Mouse (Mus musculus): Measurements from ENCODE around the gene Faf1. TPM values are rescaled to one million over a fixed set of nuclear protein-coding genes. Genes with fewer than 3 reads are reported as not detected.
A peak's percentile ranks its signal among the peaks of the same experiment; 100 is the strongest.

Gene Faf1
- total RNA-seq, 1 experiment, result 52.3 TPM

- Histone ChIP-seq H3K9ac (ENCODE audit: insufficient read depth, low read depth, low read length, poor library complexity, severe bottlenecking) (no peak overlapping the region), H3K27ac (ENCODE audit: insufficient read depth, low read depth, low read length, poor library complexity, severe bottlenecking) (no peak overlapping the region), H3K36me3 (ENCODE audit: control insufficient read depth, insufficient read depth, low read length, poor library complexity, severe bottlenecking) (no peaks in the 10 kb centered on the region), H3K4me3 (ENCODE audit: insufficient read depth in 1 of 2, low read depth in 1 of 2, low read length in 2 of 2, poor library complexity in 1 of 2, severe bottlenecking in 1 of 2) (peak overlapping the region; percentile 4 to 39; a peak in 2 of 4 replicates), H3K4me1 (ENCODE audit: control insufficient read depth in 2 of 2, insufficient read depth in 2 of 2, low read length in 2 of 2, poor library complexity in 1 of 2) (peaks cover under 1 to 11% of the 10 kb centered on the region in 2 experiments; a peak in 2 of 4 replicates), H3K9me3 (ENCODE audit: control insufficient read depth, insufficient read depth, low read depth, low read length) (no peaks in the 10 kb centered on the region)
- no peak for DNase-seq (ENCODE audit: low read depth, low spot score)
- TF ChIP-seq HCFC1 (IDR thresholded peaks at IDR 0.05; ENCODE audit: borderline replicate concordance, insufficient read depth, low read length), result no peak
- no peak for TF ChIP-seq ZC3H11A (IDR thresholded peaks at IDR 0.05; ENCODE audit: borderline replicate concordance, low read depth, low read length)
- no peak for TF ChIP-seq ZNF384 (IDR thresholded peaks at IDR 0.05; ENCODE audit: low read depth, low read length)
- TF ChIP-seq CHD2 (IDR thresholded peaks at IDR 0.05; ENCODE audit: low read depth, low read length), result no peak
- no peak for TF ChIP-seq MAFK (IDR thresholded peaks at IDR 0.05; ENCODE audit: insufficient read depth, low read depth, low read length)
- in situ Hi-C loops (cut with MboI; ENCODE audit: low sequenced_read_pairs in 2 of 2, unreplicated experiment in 2 of 2), result loop anchor here in 1 of 2 experiments (5.0 kb wide), 1 partner anchor 326 kb away; no protein-coding TSS in a partner anchor
These were observed 307.1 kb downstream of the Faf1 start for GRCm38 (mm10) chr4:109983281-109984001.

GRCm38 (mm10) chr4:109984011-109984411 is 307.6 kb downstream of the Faf1 start:
- Histone ChIP-seq H3K27ac (ENCODE audit: insufficient read depth, low read depth, low read length, poor library complexity, severe bottlenecking) (no peak overlapping the region), H3K9me3 (ENCODE audit: control insufficient read depth, insufficient read depth, low read depth, low read length) (no peaks in the 10 kb centered on the region), H3K9ac (ENCODE audit: insufficient read depth, low read depth, low read length, poor library complexity, severe bottlenecking) (no peak overlapping the region), H3K4me1 (ENCODE audit: control insufficient read depth in 2 of 2, insufficient read depth in 2 of 2, low read length in 2 of 2, poor library complexity in 1 of 2) (peaks cover 3 to 11% of the 10 kb centered on the region in 2 experiments; a peak in 2 of 4 replicates), H3K36me3 (ENCODE audit: control insufficient read depth, insufficient read depth, low read length, poor library complexity, severe bottlenecking) (no peaks in the 10 kb centered on the region), H3K4me3 (ENCODE audit: insufficient read depth in 1 of 2, low read depth in 1 of 2, low read length in 2 of 2, poor library complexity in 1 of 2, severe bottlenecking in 1 of 2) (peak overlapping the region; percentile 4 to 39; a peak in 2 of 4 replicates)
- TF ChIP-seq ZNF384 (IDR thresholded peaks at IDR 0.05; ENCODE audit: low read depth, low read length) (no peak), HCFC1 (IDR thresholded peaks at IDR 0.05; ENCODE audit: borderline replicate concordance, insufficient read depth, low read length) (no peak), ZC3H11A (IDR thresholded peaks at IDR 0.05; ENCODE audit: borderline replicate concordance, low read depth, low read length) (no peak), CHD2 (IDR thresholded peaks at IDR 0.05; ENCODE audit: low read depth, low read length) (no peak), MAFK (IDR thresholded peaks at IDR 0.05; ENCODE audit: insufficient read depth, low read depth, low read length) (no peak)
- DNase-seq (ENCODE audit: low read depth, low spot score), result no peak
- in situ Hi-C loops (cut with MboI; ENCODE audit: low sequenced_read_pairs in 2 of 2, unreplicated experiment in 2 of 2), result loop anchor here in 1 of 2 experiments (5.0 kb wide), 1 partner anchor 327 kb away; no protein-coding TSS in a partner anchor

- DNase-seq (ENCODE audit: low read depth, low spot score), result no peak
- TF ChIP-seq MAFK (IDR thresholded peaks at IDR 0.05; ENCODE audit: insufficient read depth, low read depth, low read length) (no peak), ZNF384 (IDR thresholded peaks at IDR 0.05; ENCODE audit: low read depth, low read length) (no peak), ZC3H11A (IDR thresholded peaks at IDR 0.05; ENCODE audit: borderline replicate concordance, low read depth, low read length) (no peak), CHD2 (IDR thresholded peaks at IDR 0.05; ENCODE audit: low read depth, low read length) (no peak), HCFC1 (IDR thresholded peaks at IDR 0.05; ENCODE audit: borderline replicate concordance, insufficient read depth, low read length) (no peak)
- Histone ChIP-seq H3K4me1 (ENCODE audit: control insufficient read depth in 2 of 2, insufficient read depth in 2 of 2, low read length in 2 of 2, poor library complexity in 1 of 2) (peaks cover 3 to 9% of the 10 kb centered on the region in 2 experiments; a peak in 2 of 4 replicates), H3K27ac (ENCODE audit: insufficient read depth, low read depth, low read length, poor library complexity, severe bottlenecking) (no peak overlapping the region), H3K9ac (ENCODE audit: insufficient read depth, low read depth, low read length, poor library complexity, severe bottlenecking) (no peak overlapping the region), H3K9me3 (ENCODE audit: control insufficient read depth, insufficient read depth, low read depth, low read length) (no peaks in the 10 kb centered on the region), H3K4me3 (ENCODE audit: insufficient read depth in 1 of 2, low read depth in 1 of 2, low read length in 2 of 2, poor library complexity in 1 of 2, severe bottlenecking in 1 of 2) (no peak overlapping the region), H3K36me3 (ENCODE audit: control insufficient read depth, insufficient read depth, low read length, poor library complexity, severe bottlenecking) (no peaks in the 10 kb centered on the region)
- in situ Hi-C loops (cut with MboI; ENCODE audit: low sequenced_read_pairs in 2 of 2, unreplicated experiment in 2 of 2), result loop anchor here in 1 of 2 experiments (5.0 kb wide), 1 partner anchor 327 kb away; no protein-coding TSS in a partner anchor
These were observed 308.4 kb downstream of the Faf1 start for GRCm38 (mm10) chr4:109984496-109985423.

GRCm38 (mm10) chr4:109985424-109986172 is 309.2 kb downstream of the Faf1 start:
- H3K36me3 ChIP-seq (ENCODE audit: control insufficient read depth, insufficient read depth, low read length, poor library complexity, severe bottlenecking), result no peaks in the 10 kb centered on the region
- DNase-seq (ENCODE audit: low read depth, low spot score), result no peak
- TF ChIP-seq HCFC1 (IDR thresholded peaks at IDR 0.05; ENCODE audit: borderline replicate concordance, insufficient read depth, low read length) (no peak), ZNF384 (IDR thresholded peaks at IDR 0.05; ENCODE audit: low read depth, low read length) (no peak)
- H3K4me1 ChIP-seq (ENCODE audit: control insufficient read depth in 2 of 2, insufficient read depth in 2 of 2, low read length in 2 of 2, poor library complexity in 1 of 2), result peaks cover 3 to 6% of the 10 kb centered on the region in 2 experiments; a peak in 2 of 4 replicates
- no peaks in the 10 kb centered on the region for H3K9me3 ChIP-seq (ENCODE audit: control insufficient read depth, insufficient read depth, low read depth, low read length)
- H3K27ac ChIP-seq (ENCODE audit: insufficient read depth, low read depth, low read length, poor library complexity, severe bottlenecking), result no peak overlapping the region
- in situ Hi-C loops (cut with MboI; ENCODE audit: low sequenced_read_pairs in 2 of 2, unreplicated experiment in 2 of 2), result no loop called here
- no peak overlapping the region for H3K4me3 ChIP-seq (ENCODE audit: insufficient read depth in 1 of 2, low read depth in 1 of 2, low read length in 2 of 2, poor library complexity in 1 of 2, severe bottlenecking in 1 of 2)
- no peak overlapping the region for H3K9ac ChIP-seq (ENCODE audit: insufficient read depth, low read depth, low read length, poor library complexity, severe bottlenecking)
